Mouse (Mus musculus) spleen, postnatal 10 days (tissue): ENCODE data around the gene Phgr1.

Source experiments
- DNase-seq, 2 experiments: peaks; one replicate each; pipeline ENCODE4 v3.0.0; 2021 to 2022; ENCODE audit warnings: low spot score in 2 of 2

Gene Phgr1

DNA sequence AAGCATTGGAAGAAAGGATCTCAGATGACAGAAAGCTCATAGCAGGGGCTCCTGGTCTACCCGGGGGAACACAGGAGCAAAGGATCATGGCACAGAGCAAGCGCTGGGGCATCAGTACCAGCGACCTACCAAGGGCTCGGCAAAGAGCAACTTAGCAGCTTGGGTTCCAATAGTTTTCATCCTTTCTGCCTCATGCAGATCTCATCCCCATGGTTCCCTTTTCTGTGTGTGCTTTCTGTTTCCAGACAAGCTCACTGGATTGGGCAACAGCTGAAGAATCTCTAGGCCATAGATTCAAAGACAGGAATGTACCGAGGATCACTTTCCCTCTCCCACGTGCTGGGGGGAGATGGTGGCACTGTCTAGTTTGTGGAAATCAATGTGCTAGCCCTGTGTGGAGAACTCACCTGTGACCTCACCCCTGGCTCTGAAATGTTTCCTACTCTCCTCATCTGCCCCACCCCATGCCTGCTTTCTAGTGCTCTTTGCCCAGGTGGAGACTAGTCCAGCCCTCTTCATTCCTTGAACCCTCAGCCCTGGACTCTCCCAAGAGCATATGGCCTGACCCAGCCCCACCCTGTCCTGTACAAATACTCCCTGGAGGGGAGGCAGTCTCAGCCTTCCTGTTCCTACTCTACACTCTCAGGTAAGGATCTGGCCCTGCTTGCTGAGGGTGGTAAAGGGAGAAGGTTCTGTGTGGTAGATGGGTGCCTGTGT is at the start of gene Phgr1:
Phgr1 (plus strand) TSS at position 612 of the 717 bp plus-strand sequence.
- DNase-seq = no peak

DNA sequence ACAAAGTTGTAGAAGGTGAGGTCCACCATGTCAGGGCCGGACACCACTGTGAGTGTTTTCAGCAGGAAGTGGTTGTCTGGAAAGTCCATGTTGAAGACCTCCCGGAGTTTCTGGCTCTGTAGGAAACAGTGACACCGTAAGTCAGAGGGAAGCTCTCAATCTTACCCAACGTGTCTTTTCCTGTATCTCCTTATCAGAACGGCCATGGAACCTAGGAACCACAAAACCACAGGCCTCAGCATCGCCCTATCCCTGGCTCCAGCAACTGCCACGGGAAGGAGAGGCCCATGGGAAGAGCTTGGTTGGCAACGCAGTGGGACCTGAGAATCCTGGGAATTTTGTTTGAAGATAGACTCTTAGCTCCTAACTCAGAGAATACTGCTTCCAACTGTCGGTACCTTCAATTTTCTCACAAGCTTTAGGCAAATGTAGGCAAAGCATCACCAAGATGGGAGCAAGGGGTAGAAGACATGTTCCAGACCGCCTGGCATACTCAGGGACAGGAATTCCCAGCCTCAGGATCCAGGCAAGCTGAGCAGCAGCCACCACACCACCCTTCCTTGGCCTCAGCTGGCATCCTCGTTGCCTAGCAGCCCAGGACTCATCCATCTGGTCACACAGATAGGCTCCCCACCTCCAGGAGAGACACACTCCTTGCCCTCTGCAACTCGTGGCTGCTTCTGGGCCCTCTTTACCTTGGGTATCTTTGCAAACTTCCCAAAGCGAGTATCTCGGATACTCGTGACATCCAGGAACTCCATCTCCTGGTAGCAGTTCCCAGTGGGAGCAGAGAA is 48.7 kb upstream of the Phgr1 start:
- DNase-seq = no peak

GRCm38 (mm10) chr2:118725511-118725910 is 47.1 kb upstream of the Phgr1 start:
- DNase-seq = no peak

DNA sequence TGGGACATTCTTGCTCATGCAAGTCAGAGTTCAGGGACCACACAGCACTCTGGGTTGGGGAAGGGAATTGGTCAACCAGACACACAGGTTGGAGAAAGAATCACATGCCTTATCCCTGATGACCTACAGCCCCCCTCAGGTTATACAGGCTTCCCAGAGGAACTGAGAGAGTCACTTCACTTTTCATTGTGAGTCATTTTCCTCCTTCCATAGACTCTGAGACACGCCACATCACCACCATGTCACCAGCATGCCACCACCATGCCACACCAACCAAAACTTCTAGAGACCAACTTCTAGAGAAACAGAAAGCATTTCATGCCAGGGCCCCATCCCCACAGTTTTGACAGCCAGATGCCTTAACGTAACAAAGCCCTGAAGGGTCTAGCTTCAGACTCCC is 45.7 kb upstream of the Phgr1 start:
- no peak for DNase-seq

- DNase-seq = no peak
These were observed 44.7 kb upstream of the Phgr1 start for GRCm38 (mm10) chr2:118727911-118728310.

DNA sequence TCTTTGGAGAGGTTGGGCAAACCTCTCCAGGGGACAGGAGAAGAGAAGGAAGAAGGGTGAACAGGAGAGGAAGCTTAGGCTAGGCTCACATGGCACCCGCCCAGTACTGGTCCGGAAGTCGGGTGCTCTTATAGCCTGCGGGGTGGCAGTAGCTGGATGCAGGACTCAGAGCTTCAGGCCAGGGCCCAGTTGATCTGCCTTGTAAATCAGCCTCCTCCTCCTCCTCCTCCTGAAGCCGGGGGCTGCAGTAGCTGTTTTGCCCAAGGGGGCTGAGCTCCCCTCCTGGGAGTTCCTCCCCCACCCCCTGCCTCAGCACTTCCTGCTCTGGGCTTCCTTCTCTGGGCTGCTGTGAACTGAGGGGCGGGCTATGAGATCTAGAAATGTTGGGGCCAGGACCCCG is 44.2 kb upstream of the Phgr1 start, which contains the start of gene Plcb2:
Plcb2 (minus strand) TSS at position 102 of the 400 bp plus-strand sequence.
- peak; percentile 39 to 62 for DNase-seq

GRCm38 (mm10) chr2:118729194-118729593 is 43.4 kb upstream of the Phgr1 start:
- DNase-seq = no peak

- no peak for DNase-seq
These were observed 42.5 kb upstream of the Phgr1 start for GRCm38 (mm10) chr2:118729816-118730621.

- DNase-seq = peak in 1 of 2 experiments; percentile 71
These were observed 42.0 kb upstream of the Phgr1 start for GRCm38 (mm10) chr2:118730622-118730915.

GRCm38 (mm10) chr2:118731981-118732380 is 40.6 kb upstream of the Phgr1 start:
- DNase-seq = no peak

- no peak for DNase-seq
These were observed 39.2 kb upstream of the Phgr1 start for GRCm38 (mm10) chr2:118733341-118733740.

DNA sequence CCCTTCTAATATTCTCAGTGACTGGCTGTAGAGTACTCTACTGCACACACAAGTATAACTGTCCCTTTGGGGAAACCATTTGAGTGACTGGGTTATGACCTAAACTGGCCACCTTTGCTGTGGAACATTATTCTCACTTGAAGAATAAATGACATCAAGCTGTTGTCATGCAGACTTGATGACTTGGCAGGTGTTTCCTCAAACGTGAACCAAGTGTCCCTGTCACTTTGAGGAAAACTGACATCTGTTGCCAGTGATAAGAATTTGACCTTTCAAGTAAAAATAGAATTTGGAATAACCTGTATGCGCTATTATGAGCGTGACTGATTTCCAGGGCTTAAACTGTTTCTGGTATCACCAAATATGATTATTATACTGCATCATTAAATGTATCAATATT is 32.2 kb upstream of the Phgr1 start:
- DNase-seq = no peak

DNA sequence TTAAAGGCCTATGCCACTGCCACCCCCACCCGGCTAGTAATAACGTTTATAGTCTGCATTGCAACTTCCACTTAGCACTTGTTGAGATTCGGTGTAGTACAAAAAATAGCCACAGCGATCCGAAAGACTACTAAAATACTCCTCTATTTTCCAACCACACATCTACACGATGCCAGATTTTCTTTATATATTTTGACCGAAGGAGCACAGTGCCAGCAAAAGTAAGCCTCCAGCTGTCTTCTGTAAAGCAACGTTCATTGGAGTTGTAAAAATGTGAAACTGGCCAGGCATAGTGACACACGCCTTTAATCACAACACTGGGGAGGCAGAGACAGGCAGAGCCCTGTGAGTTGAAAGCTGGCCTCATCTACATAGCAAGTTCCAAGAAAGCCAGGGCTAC is 31.4 kb upstream of the Phgr1 start:
- peak in 1 of 2 experiments; percentile 5 for DNase-seq

DNA sequence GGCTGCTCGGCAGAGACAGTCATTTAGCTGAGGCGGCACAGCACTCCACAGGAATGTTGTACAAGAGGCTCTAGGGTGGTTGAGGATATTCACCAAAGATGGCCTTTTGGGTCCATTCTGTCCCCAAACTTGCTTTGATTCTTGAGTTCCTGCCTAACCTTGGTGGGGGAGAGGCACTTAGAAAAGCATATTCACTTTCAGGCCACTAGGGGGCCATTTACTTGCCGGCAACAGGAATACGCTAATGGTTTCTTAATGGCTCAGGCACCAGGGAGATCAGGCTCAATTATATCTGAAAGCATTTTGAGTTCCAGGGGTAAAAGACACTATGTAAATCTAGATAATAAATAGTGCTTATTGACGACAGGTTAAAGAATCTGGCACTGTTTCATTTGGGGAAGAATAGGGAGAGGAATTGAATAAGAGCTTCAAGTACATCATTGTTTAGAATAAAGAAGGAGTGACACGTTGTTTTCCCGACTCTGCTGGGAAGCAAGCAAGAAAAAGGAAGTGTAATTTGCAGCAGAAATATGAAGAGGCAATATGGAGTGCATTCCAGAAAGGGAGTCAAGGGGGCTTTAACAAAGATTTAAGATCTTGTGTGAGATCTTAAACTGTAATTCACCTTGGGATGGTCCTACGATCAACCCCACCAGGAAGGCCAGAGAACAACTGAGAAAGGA is 29.2 kb upstream of the Phgr1 start:
- peak in 1 of 2 experiments; percentile 47 for DNase-seq

- DNase-seq = no peak
These were observed 27.9 kb upstream of the Phgr1 start for GRCm38 (mm10) chr2:118744621-118745020.

- DNase-seq = peak; percentile 75 to 88
These were observed 27.2 kb upstream of the Phgr1 start, which contains the start of gene Inafm2 for GRCm38 (mm10) chr2:118745232-118745884. Gene Inafm2, plus strand, starts transcription at chr2:118745758.

DNA sequence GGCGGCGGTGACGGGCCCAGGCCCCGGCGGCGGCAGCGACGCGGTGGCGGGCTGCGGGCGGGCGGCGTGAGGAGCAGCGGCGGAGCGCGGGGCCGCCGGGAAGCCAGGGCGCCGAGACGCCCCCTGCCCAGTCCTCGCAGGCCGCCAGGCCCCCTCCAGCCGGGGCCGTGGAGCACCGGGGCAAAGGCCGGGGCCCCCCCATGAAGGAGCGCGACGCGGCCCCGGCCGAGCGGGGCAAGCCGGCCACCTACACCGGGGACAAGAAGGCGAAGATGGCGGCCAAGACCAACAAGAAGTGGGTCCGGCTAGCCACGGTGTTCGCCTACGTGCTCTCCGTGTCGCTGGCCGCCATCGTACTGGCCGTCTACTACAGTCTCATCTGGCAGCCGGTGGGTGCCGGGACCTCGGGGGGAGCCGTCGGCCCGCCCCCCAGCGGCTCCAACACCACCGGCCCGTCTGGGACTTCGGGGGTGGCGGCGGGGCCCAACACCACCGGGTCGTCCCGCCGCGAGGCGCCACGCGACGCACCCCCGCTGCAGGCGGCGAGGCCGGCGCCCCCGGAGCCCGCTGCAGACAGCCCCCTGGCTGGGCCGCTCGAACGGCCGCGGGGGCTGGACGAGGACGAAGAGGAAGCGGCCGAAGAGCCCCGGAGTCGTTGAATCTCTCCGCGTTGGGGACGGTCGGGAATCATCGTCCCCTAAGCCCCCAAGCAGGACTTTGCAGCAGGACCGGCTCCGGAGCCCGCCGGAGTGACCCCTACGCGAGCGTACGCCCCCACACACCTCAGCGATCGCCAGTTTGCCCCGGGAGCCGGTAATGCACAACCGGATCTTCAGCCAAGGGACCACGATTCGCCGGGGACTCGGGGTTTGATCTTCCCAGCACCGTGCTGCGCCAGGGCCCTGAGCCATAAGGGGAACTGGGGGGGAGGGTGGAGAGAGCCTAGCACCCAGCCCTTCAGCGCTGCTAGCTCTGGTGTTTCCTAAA is 26.4 kb upstream of the Phgr1 start:
- DNase-seq = peak; percentile 62 to 67

GRCm38 (mm10) chr2:118747301-118747960 is 25.1 kb upstream of the Phgr1 start:
- DNase-seq = peak in 1 of 2 experiments; percentile 45

DNA sequence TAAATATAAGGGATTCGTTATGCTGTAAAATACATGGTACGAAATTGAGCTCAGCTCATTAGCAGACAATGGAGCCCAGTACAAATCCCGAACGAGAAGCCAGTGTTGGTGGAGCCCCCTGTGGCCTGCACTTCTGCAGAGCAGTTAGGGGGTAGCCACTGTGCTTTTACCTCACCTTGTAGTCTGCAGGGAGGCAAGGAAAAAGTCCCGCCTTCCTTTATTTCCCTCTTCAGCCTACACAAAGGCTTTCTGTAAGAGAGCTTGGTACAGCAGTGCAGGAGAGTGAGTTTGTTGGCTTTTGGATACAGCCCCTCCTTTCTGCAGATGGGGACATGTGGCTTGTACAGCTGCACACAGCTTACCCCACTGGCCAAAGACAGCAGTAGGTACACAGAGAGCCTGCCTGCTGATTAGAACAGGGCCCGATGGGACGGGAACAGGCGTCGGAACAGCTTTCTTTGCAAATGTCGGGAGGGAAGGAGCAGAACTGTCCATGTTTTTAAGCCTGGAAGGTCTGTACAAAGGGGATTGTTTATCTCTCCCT is 23.2 kb upstream of the Phgr1 start:
- peak in 1 of 2 experiments; percentile 14 for DNase-seq
